Mouse (Mus musculus): ENCODE measurements around the gene Slc5a4b.

- no peak for TF ChIP-seq CTCF (IDR thresholded peaks at IDR 0.05; ENCODE audit: control insufficient read depth, insufficient read depth, insufficient read length)
- no peak for TF ChIP-seq MYOG (IDR thresholded peaks at IDR 0.05; ENCODE audit: control insufficient read depth, extremely low read depth, insufficient read length)
- TF ChIP-seq USF1 (IDR thresholded peaks at IDR 0.05; ENCODE audit: low read depth), result no peak
- TF ChIP-seq CEBPB (IDR thresholded peaks at IDR 0.05; ENCODE audit: low read depth), result no peak
- no peak for TF ChIP-seq MAX (IDR thresholded peaks at IDR 0.05)
- no peak for TF ChIP-seq MYOD1 (IDR thresholded peaks at IDR 0.05; ENCODE audit: control insufficient read depth, insufficient read length, low read depth)
- no peak for TF ChIP-seq FOSL1 (IDR thresholded peaks at IDR 0.05; ENCODE audit: insufficient read depth, low read length, poor library complexity, severe bottlenecking)
These were observed at the start of gene Slc5a4b for GRCm38 (mm10) chr10:76110861-76111260.

Measured in C2C12 (cell line).